Mouse (Mus musculus): Measurements from ENCODE around the gene Hephl1. TPM values are rescaled to one million over a fixed set of nuclear protein-coding genes. Genes with fewer than 3 reads are reported as not detected.

Hephl1 gene
- total RNA-seq, 2 experiments from 2014 or later, result 0.05 to 0.09 TPM

- DNase-seq, result peak; percentile 79
These were observed 96.5 kb downstream of the Hephl1 start for GRCm38 (mm10) chr9:15015223-15015956.

DNA sequence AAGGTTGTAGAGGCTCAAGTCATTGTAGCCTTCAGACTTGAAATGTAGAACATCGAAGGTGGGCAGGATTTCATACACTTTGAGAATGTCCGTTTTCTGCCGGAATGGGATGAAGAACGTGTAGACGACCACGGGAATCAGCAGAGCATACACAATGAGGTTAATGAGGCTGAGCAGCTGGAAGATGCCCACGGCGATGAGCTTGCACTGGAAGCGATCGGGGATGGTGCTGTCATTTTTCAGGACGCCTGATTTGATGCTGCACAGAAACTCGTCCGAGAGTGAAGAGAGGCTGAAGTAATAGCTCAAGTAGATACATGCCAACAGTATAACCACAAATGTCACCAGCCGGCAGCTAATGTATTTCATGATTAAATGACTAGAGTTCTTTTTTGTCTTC is 104.3 kb downstream of the Hephl1 start:
- no peak for DNase-seq

GRCm38 (mm10) chr9:15004298-15004685 is 107.6 kb downstream of the Hephl1 start:
- no peak for DNase-seq

GRCm38 (mm10) chr9:15003676-15004297 is 108.1 kb downstream of the Hephl1 start:
- no peak for DNase-seq

- no peak for DNase-seq
These were observed 108.8 kb downstream of the Hephl1 start for GRCm38 (mm10) chr9:15002995-15003613.

Other genes starting within 250 kb of the Hephl1 start
- gene Izumo1r, start 208.2 kb downstream of the Hephl1 start, total RNA-seq (2021), result not detected
- 10 to 100 TPM; 14.7 to 15.0 TPM for gene Panx1, start 66.6 kb downstream of the Hephl1 start, total RNA-seq (2021)
- gene Vstm5, start 126.9 kb upstream of the Hephl1 start, total RNA-seq (2021), result 1 to 10 TPM; 1.7 to 1.9 TPM
- 10 to 100 TPM; 20.7 to 22.1 TPM for gene Med17, start 167.8 kb upstream of the Hephl1 start, total RNA-seq (2021)
- 10 to 100 TPM; 49.5 to 58.1 TPM for gene Taf1d, start 194.1 kb upstream of the Hephl1 start, total RNA-seq (2021)
- gene 4931406C07Rik, start 194.3 kb upstream of the Hephl1 start, total RNA-seq (2021), result 10 to 100 TPM; 10.8 to 11.1 TPM
- 10 to 100 TPM; 19.4 to 22.4 TPM for gene Cep295, start 245.7 kb upstream of the Hephl1 start, total RNA-seq (2021)

All from heart, postnatal 4 days (tissue).